Mouse (Mus musculus): ENCODE measurements at regions not wholly inside any gene's neighbourhood (a gene's known extent, or its start where the extent isn't known, plus 50 kb on each side); places are given as distances from the start of the nearest gene placed in this dataset.

GRCm38 (mm10) chr4:25416330-25416729 lies 134.7 kb upstream of the Ufl1 start:
- no peak for ATAC-seq (ENCODE audit: low FRiP score, low read depth)
- Histone ChIP-seq H3K4me3 (no peak overlapping the region), H3K27ac (replicated peaks) (no peak overlapping the region), H3K9me3 (no peaks in the 10 kb centered on the region), H3K4me2 (replicated peaks) (no peak overlapping the region), H3K27me3 (no peaks in the 10 kb centered on the region), H3K9ac (replicated peaks) (no peak overlapping the region), H3K36me3 (no peaks in the 10 kb centered on the region), H3K4me1 (no peaks in the 10 kb centered on the region)
- 86% methylated on average over 2 of the region's 2 CpGs for WGBS

- H3K9ac ChIP-seq (replicated peaks) = no peak overlapping the region
- H3K36me3 ChIP-seq = no peaks in the 10 kb centered on the region
- H3K27ac ChIP-seq (replicated peaks) = 0 out of 2 replicates have a peak overlapping the region, but pooled peaks have one; percentile 89
- H3K4me2 ChIP-seq (replicated peaks) = no peak overlapping the region
- ATAC-seq (ENCODE audit: low FRiP score, low read depth) = no peak
- H3K27me3 ChIP-seq = no peaks in the 10 kb centered on the region
- no peak overlapping the region for H3K4me3 ChIP-seq
- 51% methylated on average over 4 of the region's 4 CpGs for WGBS
- H3K4me1 ChIP-seq = peaks cover 29% of the 10 kb centered on the region
- H3K9me3 ChIP-seq = no peaks in the 10 kb centered on the region
Observed at GRCm38 (mm10) chr4:25410440-25410839, 128.8 kb upstream of the Ufl1 start.

GRCm38 (mm10) chr4:25408696-25409448 lies 127.3 kb upstream of the Ufl1 start:
- Histone ChIP-seq H3K4me3 (no peak overlapping the region), H3K4me2 (replicated peaks) (peak overlapping the region; percentile 18), H3K9me3 (no peaks in the 10 kb centered on the region), H3K4me1 (peaks cover 29% of the 10 kb centered on the region), H3K9ac (replicated peaks) (no peak overlapping the region), H3K27ac (replicated peaks) (peak overlapping the region; percentile 89), H3K27me3 (no peaks in the 10 kb centered on the region), H3K36me3 (no peaks in the 10 kb centered on the region)
- 13% methylated on average over 3 of the region's 3 CpGs for WGBS
- ATAC-seq (ENCODE audit: low FRiP score, low read depth) = peak; percentile 96

- WGBS = 15% methylated on average over 4 of the region's 4 CpGs
- H3K9me3 ChIP-seq = no peaks in the 10 kb centered on the region
- ATAC-seq (ENCODE audit: low FRiP score, low read depth) = no peak
- H3K9ac ChIP-seq (replicated peaks) = no peak overlapping the region
- H3K4me2 ChIP-seq (replicated peaks) = no peak overlapping the region
- H3K36me3 ChIP-seq = no peaks in the 10 kb centered on the region
- H3K27ac ChIP-seq (replicated peaks) = peak overlapping the region; percentile 89
- H3K4me1 ChIP-seq = peaks cover 29% of the 10 kb centered on the region
- H3K27me3 ChIP-seq = no peaks in the 10 kb centered on the region
- no peak overlapping the region for H3K4me3 ChIP-seq
Observed at GRCm38 (mm10) chr4:25407842-25408241, 126.2 kb upstream of the Ufl1 start.

GRCm38 (mm10) chr4:25389542-25389941 lies 107.9 kb upstream of the Ufl1 start:
- no peaks in the 10 kb centered on the region for H3K27me3 ChIP-seq
- no peak overlapping the region for H3K9ac ChIP-seq (replicated peaks)
- H3K9me3 ChIP-seq = no peaks in the 10 kb centered on the region
- no peak overlapping the region for H3K4me3 ChIP-seq
- ATAC-seq (ENCODE audit: low FRiP score, low read depth) = 0 out of 2 replicates have a peak, but pooled peaks have one; percentile 38
- WGBS = 70% methylated on average over 5 of the region's 5 CpGs
- H3K36me3 ChIP-seq = no peaks in the 10 kb centered on the region
- no peak overlapping the region for H3K27ac ChIP-seq (replicated peaks)
- H3K4me2 ChIP-seq (replicated peaks) = no peak overlapping the region
- no peaks in the 10 kb centered on the region for H3K4me1 ChIP-seq

- H3K9ac ChIP-seq (replicated peaks) = no peak overlapping the region
- no peaks in the 10 kb centered on the region for H3K9me3 ChIP-seq
- no peaks in the 10 kb centered on the region for H3K4me1 ChIP-seq
- no peak overlapping the region for H3K27ac ChIP-seq (replicated peaks)
- H3K4me3 ChIP-seq = no peak overlapping the region
- 82% methylated on average over 4 of the region's 4 CpGs for WGBS
- no peak for ATAC-seq (ENCODE audit: low FRiP score, low read depth)
- H3K27me3 ChIP-seq = no peaks in the 10 kb centered on the region
- H3K36me3 ChIP-seq = no peaks in the 10 kb centered on the region
- H3K4me2 ChIP-seq (replicated peaks) = no peak overlapping the region
Observed at GRCm38 (mm10) chr4:25372041-25372440, 90.4 kb upstream of the Ufl1 start.

- no peak overlapping the region for H3K4me2 ChIP-seq (replicated peaks)
- ATAC-seq (ENCODE audit: low FRiP score, low read depth) = no peak
- H3K4me3 ChIP-seq = no peak overlapping the region
- H3K9me3 ChIP-seq = no peaks in the 10 kb centered on the region
- H3K27ac ChIP-seq (replicated peaks) = no peak overlapping the region
- H3K4me1 ChIP-seq = no peaks in the 10 kb centered on the region
- no peaks in the 10 kb centered on the region for H3K36me3 ChIP-seq
- no peaks in the 10 kb centered on the region for H3K27me3 ChIP-seq
- H3K9ac ChIP-seq (replicated peaks) = no peak overlapping the region
Observed at GRCm38 (mm10) chr4:25364402-25364801, 82.8 kb upstream of the Ufl1 start.

- no peak overlapping the region for H3K9ac ChIP-seq (replicated peaks)
- no peak overlapping the region for H3K27ac ChIP-seq (replicated peaks)
- 85% methylated on average over 1 of the region's 1 CpGs for WGBS
- no peak overlapping the region for H3K4me3 ChIP-seq
- H3K4me2 ChIP-seq (replicated peaks) = no peak overlapping the region
- H3K27me3 ChIP-seq = no peaks in the 10 kb centered on the region
- no peaks in the 10 kb centered on the region for H3K9me3 ChIP-seq
- no peaks in the 10 kb centered on the region for H3K4me1 ChIP-seq
- ATAC-seq (ENCODE audit: low FRiP score, low read depth) = no peak
- no peaks in the 10 kb centered on the region for H3K36me3 ChIP-seq
Observed at GRCm38 (mm10) chr4:25337638-25338037, 56.0 kb upstream of the Ufl1 start.

All from midbrain, embryonic 12.5 days (tissue).